Mouse (Mus musculus) left cerebral cortex, adult 11 months (tissue): ENCODE measurements around the gene Rptor.
"Not testable (repeated sequence)": the region's sequence is repeated elsewhere in the genome, so short reads cannot be mapped to it uniquely, and the experiment has no call there.

Experiments used
- DNase-seq: peaks from one replicate; pipeline ENCODE4 v3.0.0; 2022; ENCODE audit warnings: low spot score

Gene Rptor

DNA sequence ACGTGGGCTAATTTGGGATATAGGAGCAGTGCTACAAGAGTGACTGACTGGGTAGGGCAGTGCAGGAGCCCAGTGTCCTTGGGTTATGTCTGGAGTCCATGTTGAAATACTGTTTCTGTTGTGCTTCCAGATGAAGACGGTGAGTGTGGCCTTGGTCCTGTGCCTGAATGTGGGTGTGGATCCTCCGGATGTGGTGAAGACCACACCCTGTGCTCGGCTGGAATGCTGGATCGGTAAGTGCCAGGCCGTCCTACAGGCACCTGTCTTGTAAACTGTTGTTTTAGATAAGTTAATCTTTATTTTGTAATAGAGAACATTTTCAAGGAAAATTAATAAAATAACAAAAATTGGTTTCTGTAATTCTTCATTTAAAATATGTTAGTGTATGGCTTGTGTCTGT, 54.8 kb downstream of the Rptor start:
- no peak for DNase-seq

DNA sequence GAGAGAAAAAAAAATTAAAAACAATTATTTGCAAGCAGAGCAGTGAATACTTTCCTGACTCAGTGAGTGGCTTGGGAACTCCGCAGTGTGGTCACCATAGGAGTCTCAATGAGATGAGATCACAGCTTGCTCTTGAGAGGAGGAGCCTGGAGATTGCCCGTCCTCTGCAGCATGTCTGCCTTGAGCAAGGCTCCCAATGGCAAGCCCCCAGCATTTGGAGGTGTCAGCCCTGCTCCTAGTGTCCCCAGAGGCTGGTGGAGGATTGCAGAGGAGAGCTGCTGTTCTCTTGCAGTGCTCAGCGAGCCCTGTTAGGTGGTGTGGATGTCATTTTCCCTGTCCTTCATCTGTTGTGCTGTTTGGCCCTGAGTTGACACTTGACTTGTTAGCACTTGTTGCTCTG, 56.6 kb downstream of the Rptor start:
- DNase-seq = no peak

DNA sequence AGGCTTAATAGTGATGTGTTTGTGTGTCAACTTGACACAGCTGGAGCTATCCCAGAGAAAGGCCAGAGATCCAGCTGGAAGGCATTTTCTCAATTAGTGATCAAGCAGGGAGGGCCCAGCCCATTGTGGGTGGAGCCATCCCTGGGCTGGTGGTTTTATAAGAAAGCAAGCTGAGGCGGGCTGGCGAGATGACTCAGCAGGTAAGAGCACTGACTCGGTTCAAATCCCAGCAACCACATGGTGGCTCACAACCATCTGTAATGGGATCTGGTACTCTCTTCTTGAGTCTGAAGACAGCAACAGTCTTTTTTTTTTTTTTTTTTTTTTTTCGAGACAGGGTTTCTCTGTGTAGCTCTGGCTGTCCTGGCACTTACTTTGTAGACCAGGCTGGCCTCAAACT, 58.8 kb downstream of the Rptor start:
- not testable (repeated sequence) for DNase-seq

DNA sequence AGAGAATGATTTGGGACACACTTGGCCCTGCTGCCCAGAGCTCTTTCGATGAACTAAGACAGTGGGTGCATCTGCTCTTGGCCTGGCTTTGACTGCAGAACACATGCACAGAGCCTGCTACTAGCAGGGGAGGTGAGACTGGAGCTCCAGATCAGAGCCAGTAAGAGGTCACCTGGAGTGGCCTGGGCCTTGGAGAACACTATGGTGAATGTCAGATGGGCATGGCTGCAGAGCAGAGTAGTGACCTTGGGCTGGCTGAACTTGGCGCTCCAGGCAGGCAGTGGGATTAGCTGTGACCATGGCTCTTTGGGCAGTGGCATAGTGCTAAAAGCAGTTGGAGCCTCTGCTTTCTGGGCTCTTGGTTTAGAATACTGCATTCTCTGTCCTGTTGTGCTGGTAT, 61.2 kb downstream of the Rptor start:
- no peak for DNase-seq

DNA sequence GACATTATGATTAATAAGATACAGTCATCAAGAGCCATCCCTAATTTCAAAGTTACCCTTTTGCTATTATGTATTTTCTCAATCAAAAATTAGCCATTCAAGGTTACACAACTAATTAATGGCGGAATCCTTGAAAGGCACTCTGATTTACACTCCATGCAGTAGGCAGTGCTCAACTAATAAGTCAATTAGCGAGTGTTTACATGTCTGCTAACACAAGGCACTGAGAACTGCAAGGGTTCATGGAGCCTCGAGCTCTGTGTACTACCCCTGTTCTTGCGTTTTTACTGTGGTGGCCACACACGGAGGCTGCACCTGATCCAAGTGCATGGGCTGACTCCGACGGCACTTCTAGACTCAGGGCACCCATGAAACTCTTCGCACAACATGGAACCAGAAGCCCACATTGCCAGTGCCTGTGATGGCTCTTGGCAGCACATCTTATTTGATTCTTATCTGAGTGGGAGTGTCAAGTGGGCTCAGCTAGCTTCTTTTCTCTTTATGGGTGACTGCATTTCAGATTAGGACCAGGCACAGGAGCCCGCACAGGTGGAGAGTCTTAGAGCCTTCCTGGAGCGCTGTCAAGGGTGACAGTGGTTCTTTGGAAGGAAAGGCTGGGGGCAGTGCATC, 62.1 kb downstream of the Rptor start:
- DNase-seq = no peak

DNA sequence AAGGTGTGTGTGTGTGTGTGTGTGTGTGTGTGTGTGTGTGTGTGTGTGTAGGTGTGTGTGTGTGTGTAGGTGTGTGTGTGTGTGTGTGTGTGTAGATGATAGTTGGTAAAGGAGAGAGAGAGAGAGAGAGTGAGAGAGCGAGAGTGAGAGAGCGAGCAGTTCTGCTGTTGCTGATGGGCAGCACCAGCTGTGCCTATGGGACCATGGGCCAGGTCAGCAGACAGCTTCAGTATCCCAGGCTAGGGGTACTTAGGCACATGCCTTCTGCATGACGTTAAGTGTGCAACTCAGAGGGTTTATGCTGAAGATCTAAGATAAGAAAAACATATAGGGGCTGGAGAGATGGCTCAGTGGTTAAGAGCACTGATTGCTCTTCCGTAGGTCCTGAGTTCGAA, 62.6 kb downstream of the Rptor start:
- no peak for DNase-seq

DNA sequence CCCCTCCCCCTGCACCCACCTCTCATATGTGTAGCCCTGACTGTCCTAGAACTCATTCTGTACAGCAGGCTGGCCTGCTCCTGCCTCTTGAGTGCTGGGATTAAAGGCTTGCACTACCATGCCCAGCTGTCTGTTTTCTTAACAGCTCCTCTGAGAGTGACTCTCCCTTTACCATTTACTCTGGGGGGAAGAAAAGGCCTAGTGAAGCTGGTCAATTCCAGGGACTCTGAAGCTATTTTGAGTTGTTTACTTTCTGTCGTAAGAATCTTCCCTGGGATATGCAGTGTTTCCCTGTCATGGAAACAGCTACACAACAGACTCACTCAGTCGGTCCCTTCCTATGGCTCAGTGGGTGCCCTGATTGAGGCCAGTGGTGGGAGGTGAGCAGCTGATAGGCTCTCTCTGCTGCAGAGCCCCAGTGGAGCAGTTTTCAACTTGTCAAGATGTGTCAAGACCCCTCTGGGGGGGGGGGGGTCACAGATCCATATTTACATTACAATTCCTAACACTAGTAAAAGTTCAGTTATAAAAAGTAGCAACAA, 63.9 kb downstream of the Rptor start:
- no peak for DNase-seq

DNA sequence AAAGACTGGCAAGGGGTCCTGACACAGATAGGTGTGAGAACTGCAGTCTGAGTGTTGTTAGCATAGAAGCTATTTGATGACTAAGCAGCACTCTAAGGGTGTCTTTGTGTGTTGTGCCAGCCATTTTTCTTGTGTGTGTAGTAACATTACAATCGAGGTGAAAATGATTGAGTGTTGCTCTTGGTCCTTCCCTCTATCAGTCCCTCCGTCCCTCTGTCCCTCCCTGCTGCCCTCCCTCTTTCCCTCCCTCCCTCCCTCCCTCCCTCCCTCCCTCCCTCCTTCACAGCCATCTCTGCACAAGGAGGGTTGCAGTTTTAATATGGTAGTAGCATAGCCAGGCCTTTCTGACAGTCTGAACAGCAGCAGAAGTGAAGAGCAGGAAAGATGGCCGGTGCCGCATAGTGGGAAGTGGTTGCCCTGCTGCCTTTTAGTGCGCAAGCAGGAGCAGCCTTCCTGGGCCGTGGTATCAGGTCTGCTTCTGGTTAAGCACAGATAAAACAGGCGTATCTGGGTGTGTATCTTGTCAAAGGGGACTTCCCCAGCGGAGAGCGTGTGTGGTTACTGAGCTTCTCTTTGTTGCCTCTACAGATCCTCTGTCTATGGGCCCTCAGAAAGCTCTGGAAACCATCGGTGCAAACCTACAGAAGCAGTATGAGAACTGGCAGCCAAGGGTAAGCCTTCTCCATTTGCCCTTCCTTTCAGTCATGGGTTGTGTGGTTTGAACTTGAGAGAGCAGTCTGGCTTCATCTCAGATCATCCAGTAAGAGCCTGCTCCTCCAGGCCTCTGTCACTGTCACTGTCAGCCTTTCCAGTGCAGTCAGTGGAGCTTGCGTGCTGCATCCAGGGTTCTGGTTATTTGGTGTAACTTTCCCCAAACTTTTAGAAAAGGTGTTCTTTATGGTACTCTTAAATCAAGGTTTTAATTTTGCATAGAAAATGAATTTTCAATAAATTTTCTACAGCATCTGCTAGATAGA, 68.3 kb downstream of the Rptor start:
- no peak for DNase-seq

DNA sequence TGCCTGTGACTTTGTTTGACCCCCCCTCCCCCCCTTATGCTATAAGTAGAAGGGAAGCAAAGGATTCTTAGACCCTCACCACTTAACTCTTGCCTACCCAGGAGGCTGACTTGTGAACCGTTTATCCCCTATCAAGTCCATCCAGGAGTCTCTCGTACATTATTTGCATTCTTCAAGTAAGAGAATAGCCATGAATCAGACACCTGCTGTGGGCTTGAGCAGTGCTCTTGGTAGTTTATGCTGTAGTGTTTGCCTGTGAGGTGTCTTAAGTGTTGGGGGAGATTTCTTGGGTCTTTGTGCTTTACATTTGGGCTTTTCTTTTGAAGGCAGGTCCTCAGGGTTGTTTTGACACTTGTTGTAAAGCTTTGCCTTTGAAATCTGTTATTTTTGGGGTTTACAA, 69.3 kb downstream of the Rptor start:
- no peak for DNase-seq

DNA sequence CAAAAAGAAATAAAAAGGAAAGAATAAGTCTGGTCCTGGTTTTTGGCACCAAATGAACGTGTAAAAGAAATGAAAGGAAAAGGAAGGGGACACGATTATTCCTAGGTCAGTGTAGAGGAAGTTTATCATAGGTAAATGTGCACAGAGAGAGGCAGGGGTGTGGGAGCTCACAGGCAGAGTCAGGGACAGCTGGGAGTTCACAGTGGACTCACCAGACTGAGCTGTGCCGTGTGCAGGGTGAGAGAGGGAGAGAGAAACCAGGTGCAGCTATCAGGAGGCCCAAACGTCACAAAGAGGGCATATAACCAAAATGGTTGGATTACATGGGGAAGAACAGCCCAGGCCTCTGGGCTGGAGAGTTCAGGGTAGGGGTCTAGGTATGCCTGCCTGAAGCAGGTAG, 70.1 kb downstream of the Rptor start:
- DNase-seq = no peak

DNA sequence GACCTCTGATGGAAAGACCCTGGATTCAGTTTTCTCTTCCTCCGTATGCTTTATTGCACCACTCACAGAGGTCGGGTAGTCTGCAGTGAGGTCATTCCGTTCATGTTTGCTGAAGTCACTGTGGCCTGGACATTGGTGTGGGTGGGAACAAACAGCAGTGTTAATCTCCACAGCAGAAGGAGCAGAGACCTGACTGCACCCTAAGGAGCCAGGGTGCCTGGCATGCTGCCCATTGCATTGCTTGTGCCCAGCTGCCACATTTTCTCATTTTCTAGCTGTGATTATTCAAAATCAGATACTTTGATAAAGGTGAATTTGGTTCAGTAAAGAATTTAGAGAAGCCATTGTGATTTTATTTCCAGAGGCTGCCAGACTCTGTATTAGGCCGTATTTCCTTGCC, 72.1 kb downstream of the Rptor start:
- DNase-seq = no peak

DNA sequence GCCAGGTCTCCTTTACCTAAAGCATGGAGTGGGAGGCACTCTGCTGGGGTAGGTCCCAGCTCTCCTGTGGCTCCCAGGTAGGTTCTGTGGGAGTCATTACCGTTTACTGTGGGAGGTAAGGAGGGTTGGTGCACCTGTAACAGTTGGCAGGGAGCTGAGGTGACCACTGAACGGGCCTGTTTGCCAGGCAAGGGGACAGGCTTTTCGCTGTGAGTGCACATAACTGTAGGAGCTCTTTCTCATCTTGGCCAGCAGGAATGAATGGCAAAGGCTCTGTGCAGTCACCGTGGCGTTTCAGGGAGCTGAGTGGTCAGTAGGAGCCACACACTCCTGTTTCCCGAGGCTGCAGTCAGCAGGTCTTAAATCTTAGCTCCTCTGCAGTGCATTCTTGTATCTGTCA, 72.8 kb downstream of the Rptor start:
- DNase-seq = no peak

DNA sequence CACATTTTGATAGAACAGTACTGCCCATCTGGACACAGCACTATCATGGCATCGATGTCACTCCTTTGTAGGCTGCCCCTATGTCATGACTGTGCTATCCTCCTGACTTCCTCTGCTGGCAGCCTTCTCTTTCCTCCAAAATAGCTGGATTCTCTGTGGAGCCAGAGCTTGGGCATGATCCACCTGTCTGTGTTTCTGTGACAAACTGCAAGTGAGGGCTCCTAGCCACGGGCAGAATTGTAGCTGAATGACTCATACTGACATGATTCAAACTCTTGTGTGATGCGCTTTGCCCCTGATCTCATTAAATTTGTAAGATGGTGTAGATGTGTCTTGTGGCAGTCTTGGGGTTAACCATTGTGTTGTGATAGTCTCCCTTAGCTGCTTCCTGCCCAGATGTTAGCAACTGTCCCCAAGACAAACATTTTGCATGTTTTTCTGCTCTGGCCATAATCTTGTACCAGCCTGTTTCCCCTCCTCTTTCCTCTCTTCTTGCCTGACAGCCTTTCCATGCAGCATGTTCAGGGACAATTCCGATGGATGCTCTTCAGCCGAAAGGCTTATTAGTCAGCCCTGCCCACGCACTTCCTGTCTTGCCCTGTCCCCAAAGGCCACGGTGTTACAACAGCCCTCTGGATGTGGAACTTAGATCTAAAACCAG, 74.2 kb downstream of the Rptor start:
- DNase-seq = no peak

DNA sequence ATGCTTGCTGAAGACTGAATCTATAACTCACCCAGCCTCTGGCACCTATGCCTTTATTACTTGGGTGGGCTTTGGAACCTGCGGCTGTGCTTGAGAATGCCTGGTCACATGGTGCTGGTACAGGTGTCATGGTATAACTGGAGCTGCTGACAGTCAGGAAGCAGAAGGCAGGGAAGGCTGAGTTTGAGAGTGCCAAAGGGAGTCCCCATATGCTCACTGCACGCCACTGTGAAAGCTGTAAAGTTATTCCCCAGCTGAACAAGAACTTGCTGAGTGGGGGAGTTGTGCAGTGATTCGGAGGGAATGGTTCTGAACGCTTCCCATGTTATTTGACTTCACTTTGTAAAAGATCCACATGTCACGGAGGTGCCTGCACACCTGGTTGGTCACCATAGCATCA, 75.7 kb downstream of the Rptor start:
- DNase-seq = no peak

DNA sequence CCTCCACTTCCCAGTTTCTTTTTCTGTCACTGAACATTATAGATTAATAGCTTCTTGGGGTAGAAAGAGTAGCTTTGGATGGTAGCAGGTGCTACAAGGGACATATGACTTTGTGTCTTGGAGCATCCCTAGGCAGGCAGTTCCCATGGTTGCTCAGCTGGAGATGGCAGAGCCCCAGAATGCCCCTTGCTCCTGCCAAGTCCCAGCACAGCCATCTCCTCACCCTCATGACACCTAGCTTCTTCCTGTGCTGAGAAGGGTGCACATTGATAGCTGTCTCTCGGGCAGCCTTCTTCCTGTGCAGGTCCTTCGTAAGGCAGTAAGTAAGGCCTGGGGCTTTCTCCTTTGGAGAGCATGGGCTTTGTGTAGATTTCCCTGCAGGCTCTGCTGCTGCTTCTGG, 78.0 kb downstream of the Rptor start:
- DNase-seq = no peak

DNA sequence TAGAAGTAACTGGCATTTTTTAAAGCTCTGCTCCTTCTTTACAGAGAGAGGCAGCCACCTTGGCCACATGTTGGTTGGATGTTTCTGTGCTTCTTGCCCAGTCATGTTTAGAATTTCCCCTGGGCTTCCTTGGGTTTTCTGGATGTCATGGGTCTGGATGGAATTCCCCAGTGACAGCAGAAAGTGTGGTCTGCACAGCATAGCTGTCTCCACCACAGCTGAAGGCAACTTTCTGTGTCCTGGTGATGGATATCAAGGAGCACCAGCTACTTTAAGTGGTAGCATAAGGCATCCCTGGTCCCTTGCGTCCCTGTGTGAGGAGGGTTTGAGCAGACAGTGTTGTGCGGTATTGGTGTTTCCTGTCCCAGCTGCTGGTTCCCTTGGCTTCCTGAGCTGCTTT, 79.6 kb downstream of the Rptor start:
- DNase-seq = no peak

DNA sequence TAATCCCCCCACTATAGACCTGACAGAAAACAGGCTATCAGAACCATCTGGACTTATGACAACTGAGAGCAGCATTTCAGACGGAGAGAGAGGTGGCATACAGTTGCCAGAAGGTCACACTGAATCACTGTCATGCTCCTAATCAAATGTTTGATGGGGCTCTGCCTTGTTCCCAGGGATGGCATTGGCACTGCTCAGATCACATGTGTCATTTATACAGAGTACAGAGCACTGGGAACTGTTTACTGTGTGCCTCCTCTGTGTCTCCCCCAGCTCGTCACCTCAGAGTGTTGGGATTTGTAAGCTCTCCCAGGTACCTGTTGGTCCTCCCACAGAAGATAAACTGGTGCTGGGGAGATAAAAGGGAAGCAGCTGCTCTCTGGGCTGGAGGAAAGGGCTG, 81.1 kb downstream of the Rptor start:
- no peak for DNase-seq

DNA sequence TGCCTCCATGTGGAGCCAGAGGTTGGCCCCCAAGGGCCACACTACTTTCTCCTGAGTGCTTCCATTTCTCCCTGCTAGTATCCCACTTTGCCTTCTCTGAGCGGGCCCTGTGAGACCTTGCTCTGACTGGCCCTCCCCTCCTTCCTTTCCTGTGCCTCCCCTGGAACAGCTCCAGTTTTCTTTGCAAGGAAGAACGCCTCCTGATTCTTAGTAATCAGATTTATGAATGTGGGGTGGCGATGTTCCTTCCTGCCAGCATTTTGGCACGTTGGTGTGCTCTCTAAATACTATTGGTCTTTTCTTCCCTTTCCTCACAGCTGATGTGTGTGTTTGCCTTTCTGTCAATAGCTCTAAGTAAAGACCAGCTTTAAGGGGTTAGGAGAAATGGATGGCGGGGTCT, 82.8 kb downstream of the Rptor start:
- DNase-seq = no peak

DNA sequence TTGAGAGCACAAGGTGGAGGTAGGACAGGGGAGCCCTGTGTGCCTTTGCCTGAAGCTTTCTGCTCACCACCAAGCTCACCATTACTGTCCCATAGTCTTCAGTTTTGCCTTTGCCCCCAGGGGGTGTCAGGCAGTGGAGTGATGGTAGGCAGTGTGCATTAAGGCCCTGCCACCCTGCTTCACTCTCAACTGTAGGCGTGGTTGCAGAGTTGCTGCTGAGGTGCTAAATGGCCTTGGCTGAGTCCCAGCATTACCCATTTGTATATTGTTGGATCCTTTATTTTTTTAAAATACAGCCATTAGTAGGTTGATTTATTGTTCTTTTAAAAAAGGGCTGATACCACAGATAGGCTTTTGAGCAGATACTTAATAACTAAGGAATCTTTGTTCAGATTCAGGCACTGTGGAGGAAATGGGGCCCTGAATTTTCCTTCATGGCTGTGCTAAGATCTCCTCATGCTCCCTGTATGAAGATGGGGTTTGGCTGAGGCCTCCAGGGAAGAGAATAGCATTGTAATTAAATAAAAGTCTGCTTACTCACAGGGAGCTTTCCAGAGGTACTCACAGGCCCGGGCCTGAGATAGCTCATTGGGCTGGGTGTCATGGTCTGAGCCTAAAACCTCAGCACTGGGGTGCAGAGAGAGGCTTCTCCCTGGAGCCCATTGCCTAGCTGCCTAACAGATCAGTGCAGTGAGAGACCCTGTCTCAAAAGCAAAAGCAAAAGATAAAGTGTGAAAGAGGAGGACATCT, 83.4 kb downstream of the Rptor start:
- DNase-seq = no peak

DNA sequence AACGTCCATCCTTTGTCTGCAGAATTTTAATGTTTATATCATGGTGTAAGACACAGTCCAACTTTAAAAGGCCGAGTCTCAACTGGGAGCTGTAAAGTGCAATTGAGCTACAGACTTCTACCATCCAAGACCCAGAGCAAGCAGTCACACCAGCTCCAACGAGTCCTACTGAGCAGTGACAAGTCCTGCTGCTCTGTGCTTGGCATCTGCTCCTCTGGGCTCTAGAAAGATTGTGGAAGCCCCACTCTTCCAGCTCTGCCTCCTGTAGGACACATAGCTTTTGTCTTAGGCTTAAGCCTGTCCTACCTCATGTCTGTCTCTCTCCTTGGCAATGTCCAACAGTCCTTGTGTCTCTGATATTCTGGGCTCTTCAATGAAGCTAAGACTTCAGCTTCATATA, 84.6 kb downstream of the Rptor start:
- no peak for DNase-seq

DNA sequence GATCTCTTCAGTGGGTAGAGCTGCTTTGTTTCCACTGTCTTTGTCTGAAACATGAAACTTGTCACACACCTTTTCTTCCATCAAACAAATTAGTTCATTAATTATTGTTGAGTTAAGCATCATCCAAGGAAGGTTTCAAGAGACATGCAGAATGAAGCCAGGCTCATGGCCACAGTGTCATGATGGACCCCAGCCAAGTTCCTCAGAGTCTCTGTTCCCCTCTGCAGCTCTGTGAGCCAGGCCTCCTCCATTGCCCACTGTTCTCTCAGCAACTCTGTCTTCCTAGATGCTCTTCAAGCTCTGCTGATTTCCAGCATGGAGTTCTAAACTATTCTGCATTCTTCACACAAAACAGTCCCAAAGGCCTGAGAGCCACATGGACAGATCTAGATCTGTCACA, 85.3 kb downstream of the Rptor start:
- DNase-seq = no peak

DNA sequence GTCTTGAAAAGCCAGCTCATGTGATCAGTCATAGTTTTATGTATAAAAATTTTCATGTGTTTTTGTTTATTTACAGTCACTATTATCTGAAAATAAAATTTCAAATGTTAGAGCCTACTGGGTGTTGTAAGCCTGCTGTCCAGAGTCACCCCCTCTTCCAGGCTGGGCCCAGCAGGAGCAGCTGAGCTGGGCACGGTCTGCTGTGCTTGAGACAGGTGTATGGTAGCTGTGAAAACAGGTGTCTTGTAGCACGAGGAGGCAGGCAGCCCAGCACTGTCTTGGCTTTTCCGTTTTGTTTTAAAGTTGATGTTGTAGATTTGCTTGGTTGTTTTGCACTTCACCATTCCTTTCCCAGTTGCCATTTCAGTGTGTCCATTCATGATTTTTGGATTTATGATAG, 87.2 kb downstream of the Rptor start:
- no peak for DNase-seq
